Mouse (Mus musculus) midbrain, postnatal 0 days (tissue): ENCODE data around the gene H2-T24. TPM values are rescaled to one million over a fixed set of nuclear protein-coding genes. Genes with fewer than 3 reads are reported as not detected.

Experiments
- ATAC-seq: fragments of 200-750 bp; cut with Nextera tagmentation; 2 replicates; pipeline ENCODE4 v1.8.0; 2017; ENCODE audit warnings: moderate number of reproducible peaks, mild to moderate bottlenecking, moderate TSS enrichment, moderate library complexity; ENCODE audit not compliant: low FRiP score
- DNase-seq: peaks from one replicate; pipeline ENCODE4 v3.0.0-alpha.2; 2015; ENCODE audit warnings: low spot score
- H3K27ac ChIP-seq: fragments of 300-500 bp; sonication (generic); 2 replicates; pipeline ENCODE4 v1.5.1; 2014; ENCODE audit warnings: low read depth, mild to moderate bottlenecking, low read length, mixed read lengths
- H3K27me3 ChIP-seq: fragments of 300-500 bp; sonication (generic); 2 replicates; pipeline ENCODE4 v1.6.1; 2014; ENCODE audit warnings: low read length, control low read depth, mixed read lengths; ENCODE audit not compliant: insufficient read depth
- H3K36me3 ChIP-seq: fragments of 300-500 bp; sonication (generic); 2 replicates; pipeline ENCODE4 v1.6.1; 2014; ENCODE audit warnings: low read length, control low read depth, mixed read lengths; ENCODE audit not compliant: insufficient read depth
- H3K4me1 ChIP-seq: fragments of 300-500 bp; sonication (generic); 2 replicates; pipeline ENCODE4 v1.6.1; 2014; ENCODE audit warnings: mild to moderate bottlenecking, control low read depth, antibody characterized with exemption, low read length, mixed read lengths; ENCODE audit not compliant: insufficient read depth
- H3K4me2 ChIP-seq: fragments of 300-500 bp; sonication (generic); 2 replicates; pipeline ENCODE4 v1.6.1; 2014; ENCODE audit warnings: low read depth, mild to moderate bottlenecking, low read length, mixed read lengths; ENCODE audit not compliant: poor library complexity, severe bottlenecking
- H3K4me3 ChIP-seq: fragments of 300-500 bp; sonication (generic); 2 replicates; pipeline ENCODE4 v1.5.1; 2014; ENCODE audit warnings: low read depth, mild to moderate bottlenecking, low read length, moderate library complexity
- H3K9ac ChIP-seq: fragments of 300-500 bp; sonication (generic); replicated peaks from 2 replicates; pipeline ENCODE4 v1.6.1; 2014; ENCODE audit warnings: mild to moderate bottlenecking, low read length, moderate library complexity, mixed read lengths; ENCODE audit not compliant: poor library complexity, severe bottlenecking
- H3K9me3 ChIP-seq: fragments of 300-500 bp; sonication (generic); 2 replicates; pipeline ENCODE4 v1.6.1; 2016; ENCODE audit warnings: low read length, control low read depth
- CTCF ChIP-seq: IDR thresholded peaks from 2 replicates; pipeline ENCODE4 v1.5.1; 2016; ENCODE audit warnings: antibody characterized with exemption, mild to moderate bottlenecking
- WGBS: fragments of 180-500 bp; shearing (Covaris S2); extraction: QIAGEN DNeasy Blood & Tissue Kit; methylation state at CpG from one replicate; pipeline ENCODE4 v1.1.7; 2014; 5-methylcytosine and 5-hydroxymethylcytosine counted together
- polyA plus RNA-seq: library from polyadenylated mRNA; unstranded; fragments of >200 nt; fragmentation: Nextera tagmentation; extraction: Ambion mirVana; gene quantifications from 2 replicates; pipeline ENCODE4 v1.2.1, GENCODE M21; 2015
- total RNA-seq: library from RNA; depleted of rRNA; stranded (reverse); fragments of >200 nt; gene quantifications from 2 replicates; pipeline ENCODE4 v1.2.3, GENCODE M21; 2014

H2-T24 gene
- total and polyA plus RNA-seq, 2 experiments from 2014 or later: 0.16 to 7.2 TPM

GRCm38 (mm10) chr17:36003331-36003730, 17.0 kb downstream of the H2-T24 start:
- Histone ChIP-seq H3K27ac (no peak overlapping the region), H3K27me3 (no peaks in the 10 kb centered on the region), H3K4me3 (no peak overlapping the region), H3K4me2 (no peak overlapping the region), H3K36me3 (no peaks in the 10 kb centered on the region), H3K4me1 (no peaks in the 10 kb centered on the region), H3K9ac (no peak overlapping the region), H3K9me3 (no peaks in the 10 kb centered on the region)
- DNase-seq (no peak), ATAC-seq (no peak)
- no peak for TF ChIP-seq CTCF
- WGBS: 94% methylated on average over 7 of the region's 7 CpGs

GRCm38 (mm10) chr17:36001966-36002365, 18.4 kb downstream of the H2-T24 start:
- TF ChIP-seq CTCF: no peak
- Histone ChIP-seq H3K4me2 (no peak overlapping the region), H3K27ac (no peak overlapping the region), H3K4me3 (no peak overlapping the region), H3K4me1 (no peaks in the 10 kb centered on the region), H3K36me3 (no peaks in the 10 kb centered on the region), H3K27me3 (no peaks in the 10 kb centered on the region), H3K9ac (no peak overlapping the region), H3K9me3 (no peaks in the 10 kb centered on the region)
- ATAC-seq: no peak
- WGBS: 97% methylated on average over 6 of the region's 6 CpGs
- no peak for DNase-seq

DNA sequence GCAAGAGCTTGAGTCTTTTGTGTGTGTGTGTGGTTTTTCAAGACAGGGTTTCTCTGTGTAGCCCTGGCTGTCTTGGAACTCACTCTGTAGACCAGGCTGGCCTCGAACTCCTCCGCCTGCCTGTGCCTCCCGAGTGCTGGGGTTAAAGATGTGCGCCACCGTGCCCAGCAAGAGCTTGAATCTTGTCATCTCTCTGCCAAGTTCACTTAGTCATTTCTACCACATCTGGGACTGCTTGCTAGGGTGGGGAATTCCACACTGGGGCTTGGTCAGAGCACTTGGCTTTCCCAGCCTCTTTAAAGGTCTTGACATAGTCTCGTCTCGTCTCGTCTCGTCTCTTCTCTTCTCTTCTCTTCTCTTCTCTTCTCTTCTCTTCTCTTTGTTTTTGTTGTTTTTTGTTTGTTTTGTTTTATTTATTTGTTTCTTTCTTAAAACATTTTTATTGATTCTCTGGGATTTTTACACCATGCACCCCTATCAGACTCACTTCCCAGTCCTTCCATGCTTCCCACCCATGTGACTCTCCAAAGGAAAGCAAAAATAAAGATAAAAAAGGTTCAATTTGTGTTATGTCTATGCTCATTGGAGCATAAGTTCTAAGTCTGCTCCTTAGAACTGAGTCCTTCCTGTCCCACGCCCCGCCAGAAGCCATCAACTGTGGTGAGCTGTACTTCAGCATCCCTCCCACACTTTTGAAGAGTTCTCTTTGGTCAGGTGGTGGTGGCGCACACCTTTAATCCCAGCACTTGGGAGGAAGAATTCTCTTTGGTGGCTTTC, 19.1 kb downstream of the H2-T24 start:
- H3K4me1 ChIP-seq: no peaks in the 10 kb centered on the region
- no peaks in the 10 kb centered on the region for H3K36me3 ChIP-seq
- no peak for TF ChIP-seq CTCF
- DNase-seq: no peak
- no peak for ATAC-seq
- H3K4me2 ChIP-seq: no peak overlapping the region
- no peak overlapping the region for H3K27ac ChIP-seq
- no peak overlapping the region for H3K9ac ChIP-seq
- no peaks in the 10 kb centered on the region for H3K27me3 ChIP-seq
- WGBS: 95% methylated on average over 12 of the region's 12 CpGs
- no peaks in the 10 kb centered on the region for H3K9me3 ChIP-seq
- H3K4me3 ChIP-seq: no peak overlapping the region

GRCm38 (mm10) chr17:36000349-36000748, 20.0 kb downstream of the H2-T24 start:
- Histone ChIP-seq H3K4me1 (no peaks in the 10 kb centered on the region; the same call in 1 of the 2 replicates), H3K27ac (no peak overlapping the region), H3K9ac (no peak overlapping the region), H3K9me3 (no peaks in the 10 kb centered on the region), H3K27me3 (no peaks in the 10 kb centered on the region), H3K36me3 (no peaks in the 10 kb centered on the region), H3K4me3 (no peak overlapping the region), H3K4me2 (no peak overlapping the region)
- no peak for DNase-seq
- ATAC-seq: no peak
- TF ChIP-seq CTCF: no peak
- WGBS: 88% methylated on average over 4 of the region's 4 CpGs

GRCm38 (mm10) chr17:35999356-35999755, 21.0 kb downstream of the H2-T24 start:
- Histone ChIP-seq H3K27ac (no peak overlapping the region), H3K4me1 (no peaks in the 10 kb centered on the region; the same call in 1 of the 2 replicates), H3K4me3 (no peak overlapping the region), H3K27me3 (no peaks in the 10 kb centered on the region), H3K9me3 (no peaks in the 10 kb centered on the region), H3K4me2 (no peak overlapping the region), H3K9ac (no peak overlapping the region), H3K36me3 (no peaks in the 10 kb centered on the region)
- DNase-seq (no peak), ATAC-seq (no peak)
- WGBS: 86% methylated on average over 7 of the region's 7 CpGs
- TF ChIP-seq CTCF: no peak

GRCm38 (mm10) chr17:35998545-35999305, 21.6 kb downstream of the H2-T24 start:
- 94% methylated on average over 6 of the region's 6 CpGs for WGBS

More at GRCm38 (mm10) chr17:35998545-35999305, 21.6 kb downstream of the H2-T24 start:
- Histone ChIP-seq H3K36me3 (no peaks in the 10 kb centered on the region), H3K4me3 (no peak overlapping the region), H3K4me2 (no peak overlapping the region), H3K4me1 (no peaks in the 10 kb centered on the region; the same call in 1 of the 2 replicates), H3K27me3 (no peaks in the 10 kb centered on the region), H3K9ac (no peak overlapping the region), H3K9me3 (no peaks in the 10 kb centered on the region), H3K27ac (no peak overlapping the region)
- TF ChIP-seq CTCF: no peak
- ATAC-seq (no peak), DNase-seq (no peak)
